Mouse (Mus musculus) C2C12 (cell line): Measurements from ENCODE around the gene Zfp872.

Experiments used
- CTCF ChIP-seq: IDR thresholded peaks from one replicate; pipeline ENCODE4 v1.5.1; 2011; ENCODE audit not compliant: control insufficient read depth, insufficient read depth, insufficient read length
- MAX ChIP-seq: IDR thresholded peaks from one replicate; pipeline ENCODE4 v1.6.1; 2011; ENCODE audit warnings: mild to moderate bottlenecking, control low read depth

GRCm38 (mm10) chr9:22244242-22244641 is 56.4 kb downstream of the Zfp872 start:
- TF ChIP-seq CTCF (no peak), MAX (no peak)
